Mouse (Mus musculus): Measurements from ENCODE around the gene Tex30. TPM values are rescaled to one million over a fixed set of nuclear protein-coding genes. Genes with fewer than 3 reads are reported as not detected.

Tex30 gene
- 54.2 and 69.8 TPM in 2 replicates for total RNA-seq (2012; rRNA removed)
- total RNA-seq (2014; rRNA removed) = 196 and 211 TPM in 2 replicates
- polyA plus RNA-seq (2012; ENCODE audit: insufficient read length, low read depth) = 89.6 and 111 TPM in 2 replicates

GRCm38 (mm10) chr1:44102259-44102717 lies at the start of gene Tex30:
Tex30 (minus strand) TSS chr1:44102441.
- Histone ChIP-seq H3K27me3 (replicated peaks) (no peaks in the 10 kb centered on the region), H3K4me3 (replicated peaks in 1 of 3; ENCODE audit: low read depth in 2 of 3, low read length in 2 of 3, poor library complexity in 1 of 3) (peak within 1 kb of the TSS; percentile 85 to 86 (median 85)), H3K36me3 (replicated peaks in 1 of 2; ENCODE audit: control insufficient read depth in 1 of 2, insufficient read depth in 1 of 2, low read length in 1 of 2) (peaks cover 7 to 15% of the 10 kb centered on the region in 2 experiments), H3K4me1 (ENCODE audit: control insufficient read depth in 1 of 2, insufficient read depth in 2 of 2) (peaks cover 2 to 43% of the 10 kb centered on the region in 2 experiments; a peak in 3 of 4 replicates), H3K9me3 (replicated peaks; ENCODE audit: low read length) (no peaks in the 10 kb centered on the region), H3K79me2 (replicated peaks; ENCODE audit: control insufficient read depth, extremely low read depth, insufficient read depth, poor library complexity, severe bottlenecking) (peaks cover 36% of the 10 kb centered on the region), H3K9ac (ENCODE audit: insufficient read depth, low read depth) (peak within 1 kb of the TSS; percentile 69), H3K27ac (ENCODE audit: insufficient read depth, low read depth) (peak within 1 kb of the TSS; percentile 67), H3K4me2 (ENCODE audit: insufficient read depth, low read depth, poor library complexity, severe bottlenecking) (peak within 1 kb of the TSS; percentile 95)
- dilution Hi-C loops (cut with MboI; ENCODE audit: extremely low pct_ligation_motif_present, extremely low pct_unique_long_range_greater_than_20kb, low sequenced_read_pairs) (no loop called here), in situ Hi-C loops (cut with MboI; ENCODE audit: low pct_ligation_motif_present, low pct_unique_long_range_greater_than_20kb, low sequenced_read_pairs) (no loop called here)
- peak; percentile 94 for DNase-seq (ENCODE audit: extremely low read depth)
- TF ChIP-seq UBTF (IDR thresholded peaks at IDR 0.05; ENCODE audit: low read depth, low read length) (peak; percentile 88; the same call in 1 of the 2 replicates), TCF12 (IDR thresholded peaks at IDR 0.05; ENCODE audit: low read depth, low read length) (peak; percentile 97), USF1 (IDR thresholded peaks at IDR 0.05; ENCODE audit: low read depth, low read length) (peak; percentile 57), TBP (conservative IDR thresholded peaks at IDR 0.05; ENCODE audit: low read depth, low read length) (peak; percentile 80), JUN (IDR thresholded peaks at IDR 0.05; ENCODE audit: insufficient read depth, low read depth, low read length) (no peak), NRF1 (IDR thresholded peaks at IDR 0.05; ENCODE audit: low read depth, low read length) (peak; percentile 91), CTCF (conservative IDR thresholded peaks at IDR 0.05 in 1 of 2, IDR thresholded peaks at IDR 0.05 in 1 of 2; ENCODE audit: low read depth in 2 of 2, low read length in 2 of 2) (no peak), GABPA (IDR thresholded peaks at IDR 0.05; ENCODE audit: insufficient replicate concordance, low read depth, low read length) (peak; percentile 35; the same call in 1 of the 2 replicates), PAX5 (IDR thresholded peaks at IDR 0.05; ENCODE audit: low read length) (no peak), RCOR1 (conservative IDR thresholded peaks at IDR 0.05; ENCODE audit: low read depth, low read length) (no peak), ZNF384 (IDR thresholded peaks at IDR 0.05; ENCODE audit: low read depth, low read length) (no peak), JUND (conservative IDR thresholded peaks at IDR 0.05; ENCODE audit: low read depth, low read length) (no peak), MYC (IDR thresholded peaks at IDR 0.05; ENCODE audit: low read depth, low read length) (peak; percentile 70; the same call in 1 of the 2 replicates), MAFK (IDR thresholded peaks at IDR 0.05; ENCODE audit: insufficient replicate concordance, low read length) (no peak), CHD1 (IDR thresholded peaks at IDR 0.05; ENCODE audit: low read depth, low read length) (0 out of 2 replicates have a peak, but pooled peaks have one; percentile 27), RAD21 (IDR thresholded peaks at IDR 0.05; ENCODE audit: low read depth, low read length) (no peak), MXI1 (IDR thresholded peaks at IDR 0.05; ENCODE audit: low read depth, low read length) (peak; percentile 85), BHLHE40 (IDR thresholded peaks at IDR 0.05; ENCODE audit: low read depth, low read length) (peak; percentile 55; the same call in 1 of the 2 replicates), CHD2 (IDR thresholded peaks at IDR 0.05; ENCODE audit: low read length) (0 out of 2 replicates have a peak, but pooled peaks have one; percentile 19), HCFC1 (IDR thresholded peaks at IDR 0.05; ENCODE audit: low read depth, low read length) (peak; percentile 91), MAZ (IDR thresholded peaks at IDR 0.05; ENCODE audit: low read depth, low read length) (0 out of 2 replicates have a peak, but pooled peaks have one; percentile 57), POLR2A (IDR thresholded peaks at IDR 0.05; ENCODE audit: low read depth, low read length) (peak; percentile 91), KAT2A (IDR thresholded peaks at IDR 0.05; ENCODE audit: insufficient replicate concordance, low read length) (peak; percentile 88; the same call in 1 of the 2 replicates), USF2 (conservative IDR thresholded peaks at IDR 0.05; ENCODE audit: low read depth, low read length) (no peak), ZMIZ1 (IDR thresholded peaks at IDR 0.05; ENCODE audit: low read depth, low read length) (peak; percentile 95), EP300 (IDR thresholded peaks at IDR 0.05; ENCODE audit: low read length) (no peak), ZKSCAN1 (IDR thresholded peaks at IDR 0.05; ENCODE audit: borderline replicate concordance, low read depth, low read length) (no peak), E2F4 (IDR thresholded peaks at IDR 0.05; ENCODE audit: insufficient replicate concordance, low read depth, low read length) (peak; percentile 95), MEF2A (IDR thresholded peaks at IDR 0.05; ENCODE audit: borderline replicate concordance, low read depth, low read length) (0 out of 2 replicates have a peak, but pooled peaks have one; percentile 43), SIN3A (IDR thresholded peaks at IDR 0.05; ENCODE audit: low read length) (peak; percentile 43; the same call in 1 of the 2 replicates), ZC3H11A (IDR thresholded peaks at IDR 0.05; ENCODE audit: low read depth, low read length) (no peak), NELFE (IDR thresholded peaks at IDR 0.05; ENCODE audit: low read depth, low read length) (peak; percentile 91), ETS1 (conservative IDR thresholded peaks at IDR 0.05; ENCODE audit: low read depth, low read length) (no peak), IRF4 (IDR thresholded peaks at IDR 0.05; ENCODE audit: low read depth, low read length) (peak; percentile 48; the same call in 1 of the 2 replicates), POLR2AphosphoS2 (IDR thresholded peaks at IDR 0.05; ENCODE audit: low read depth, low read length) (0 out of 2 replicates have a peak, but pooled peaks have one; percentile 55), SMC3 (IDR thresholded peaks at IDR 0.05; ENCODE audit: low read depth, low read length) (no peak), ELF1 (IDR thresholded peaks at IDR 0.05; ENCODE audit: low read depth, low read length) (peak; percentile 82), MAX (IDR thresholded peaks at IDR 0.05; ENCODE audit: low read length) (peak; percentile 46; the same call in 1 of the 2 replicates)
